Mouse (Mus musculus) embryonic facial prominence, embryonic 12.5 days (tissue): ENCODE results near the gene Myh9. TPM values are rescaled to one million over a fixed set of nuclear protein-coding genes. Genes with fewer than 3 reads are reported as not detected.
"Not testable (repeated sequence)": the region's sequence is repeated elsewhere in the genome, so short reads cannot be mapped to it uniquely, and the experiment has no call there.

Experiments
- ATAC-seq: fragments of 200-750 bp; cut with Nextera tagmentation; 2 replicates; pipeline ENCODE4 v1.8.0; 2017; ENCODE audit not compliant: insufficient number of reproducible peaks, insufficient read depth, low FRiP score, low TSS enrichment
- H3K27ac ChIP-seq: fragments of 300-500 bp; sonication (generic); 2 replicates; pipeline ENCODE4 v1.5.1; 2016; ENCODE audit warnings: mild to moderate bottlenecking
- H3K27me3 ChIP-seq: fragments of 300-500 bp; sonication (generic); 2 replicates; pipeline ENCODE4 v1.6.1; 2016; ENCODE audit warnings: mild to moderate bottlenecking, moderate library complexity
- H3K36me3 ChIP-seq: fragments of 300-500 bp; sonication (generic); 2 replicates; pipeline ENCODE4 v1.6.1; 2016; ENCODE audit warnings: mild to moderate bottlenecking
- H3K4me1 ChIP-seq: fragments of 300-500 bp; sonication (generic); 2 replicates; pipeline ENCODE4 v1.6.1; 2016
- H3K4me2 ChIP-seq: fragments of 300-500 bp; sonication (generic); replicated peaks from 2 replicates; pipeline ENCODE4 v1.6.1; 2016; ENCODE audit warnings: mild to moderate bottlenecking, moderate library complexity
- H3K4me3 ChIP-seq: fragments of 300-500 bp; sonication (generic); 2 replicates; pipeline ENCODE4 v1.5.1; 2016; ENCODE audit warnings: mild to moderate bottlenecking
- H3K9ac ChIP-seq: fragments of 300-500 bp; sonication (generic); 2 replicates; pipeline ENCODE4 v1.6.1; 2016; ENCODE audit warnings: mild to moderate bottlenecking, moderate library complexity
- H3K9me3 ChIP-seq: fragments of 300-500 bp; sonication (generic); 2 replicates; pipeline ENCODE4 v1.6.1; 2016; ENCODE audit warnings: mild to moderate bottlenecking, moderate library complexity
- WGBS: fragments of 180-500 bp; shearing (Covaris S2); methylation state at CpG from one replicate; pipeline ENCODE4 v1.1.7; 2016; 5-methylcytosine and 5-hydroxymethylcytosine counted together
- polyA plus RNA-seq: library from polyadenylated mRNA; unstranded; fragments of >200 nt; fragmentation: Nextera tagmentation; extraction: Ambion mirVana; gene quantifications from 2 replicates; pipeline ENCODE4 v1.2.1, GENCODE M21; 2016

The Myh9 gene
- polyA plus RNA-seq, 1 experiment from 2014 or later, result 37.3 TPM

- not testable (repeated sequence) for H3K4me3 ChIP-seq, H3K4me2 ChIP-seq, H3K27me3 ChIP-seq, H3K9me3 ChIP-seq, H3K36me3 ChIP-seq, ATAC-seq, H3K27ac ChIP-seq, H3K4me1 ChIP-seq, H3K9ac ChIP-seq
- WGBS, result 53% methylated on average over 2 of the region's 4 CpGs
Observed at GRCm38 (mm10) chr15:77728739-77729138, 113.2 kb downstream of the Myh9 start, which contains the start of gene Apol9b. TSS of gene Apol9b (plus strand) at chr15:77729039.

- not testable (repeated sequence) for H3K4me2 ChIP-seq, ATAC-seq, H3K4me1 ChIP-seq, H3K9me3 ChIP-seq, H3K4me3 ChIP-seq, H3K27ac ChIP-seq, H3K36me3 ChIP-seq, H3K27me3 ChIP-seq, H3K9ac ChIP-seq
- WGBS, result 73% methylated on average over 3 of the region's 3 CpGs
Observed at GRCm38 (mm10) chr15:77727745-77728144, 114.2 kb downstream of the Myh9 start.

- H3K9me3 ChIP-seq, H3K9ac ChIP-seq, H3K4me2 ChIP-seq, H3K27me3 ChIP-seq, ATAC-seq, H3K36me3 ChIP-seq, H3K4me3 ChIP-seq, H3K27ac ChIP-seq, H3K4me1 ChIP-seq: not testable (repeated sequence)
- whole genome bisulfite sequencing, result 24% methylated on average over 3 of the region's 3 CpGs
Observed at GRCm38 (mm10) chr15:77727139-77727538, 114.8 kb downstream of the Myh9 start.

DNA sequence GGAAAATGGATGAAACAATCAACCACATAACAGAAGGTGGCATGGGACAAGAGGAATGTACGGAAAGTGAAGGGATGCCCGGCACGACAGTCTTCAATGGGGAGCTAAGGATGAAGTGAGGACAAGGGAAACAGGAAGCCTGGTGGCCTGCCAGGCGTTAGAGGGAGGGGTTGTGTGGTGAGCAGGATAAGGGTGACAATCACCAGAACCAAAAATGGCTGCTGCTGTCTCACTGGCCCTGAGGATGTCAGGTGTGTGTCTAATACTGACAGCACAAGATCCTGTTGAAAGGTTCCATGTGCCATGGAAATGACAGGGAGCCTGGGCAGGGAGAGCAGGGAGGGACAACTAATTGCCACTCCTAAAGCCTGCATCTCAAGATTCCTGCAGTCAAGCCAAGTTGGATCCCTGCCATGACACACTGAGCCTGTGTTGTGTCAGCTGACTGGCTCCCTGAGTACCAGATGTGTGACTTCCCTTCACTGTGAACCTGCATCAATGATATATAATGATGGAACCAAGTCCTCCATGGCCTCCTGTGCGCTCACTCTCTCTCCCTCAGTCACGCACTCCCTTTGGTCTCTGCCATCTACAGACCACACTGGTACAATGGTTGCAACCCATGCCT is 116.5 kb downstream of the Myh9 start:
- ATAC-seq, H3K36me3 ChIP-seq: not testable (repeated sequence)
- 84% methylated on average over 6 of the region's 6 CpGs for WGBS

DNA sequence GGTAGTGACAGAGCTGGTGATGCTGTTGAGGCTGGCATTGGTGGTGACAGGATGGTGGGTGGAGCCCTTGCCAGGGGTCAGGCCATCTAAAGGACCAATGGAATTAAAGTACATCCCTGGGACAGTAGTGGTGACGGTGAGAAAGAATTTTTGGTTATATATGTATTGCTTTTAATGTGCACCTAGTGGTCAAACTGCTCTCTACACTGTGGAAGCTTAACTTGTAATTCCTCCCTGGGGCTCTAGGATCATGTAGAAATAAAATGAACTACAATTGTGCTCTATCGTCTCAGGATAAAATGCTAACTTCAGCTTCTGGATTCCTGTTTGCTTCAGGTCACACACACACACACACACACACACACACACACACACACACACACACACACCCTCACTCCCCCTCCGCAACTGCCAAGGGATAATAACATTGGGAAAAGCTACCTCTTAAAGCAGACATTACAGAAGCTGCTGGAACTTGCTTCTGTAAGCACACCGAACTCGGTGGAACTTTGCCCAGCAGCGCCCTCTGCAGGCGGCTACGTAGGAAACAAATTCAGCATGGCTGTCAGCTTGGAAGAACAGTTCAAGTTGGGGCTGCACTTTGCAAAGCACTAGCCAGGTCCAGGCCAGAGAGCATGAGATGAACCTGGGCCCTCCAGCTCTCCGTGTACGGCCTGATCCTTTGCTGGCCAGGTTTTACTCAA is 117.6 kb downstream of the Myh9 start:
- H3K27ac ChIP-seq, ATAC-seq, H3K4me1 ChIP-seq, H3K4me3 ChIP-seq, H3K4me2 ChIP-seq, H3K36me3 ChIP-seq, H3K27me3 ChIP-seq, H3K9ac ChIP-seq, H3K9me3 ChIP-seq: not testable (repeated sequence)
- WGBS, result 26% methylated on average over 2 of the region's 10 CpGs

More for the DNA sequence above, 116.5 kb downstream of the Myh9 start:
- H3K9ac ChIP-seq, H3K4me3 ChIP-seq, H3K9me3 ChIP-seq, H3K4me2 ChIP-seq, H3K27ac ChIP-seq, H3K27me3 ChIP-seq, H3K4me1 ChIP-seq: not testable (repeated sequence)

DNA sequence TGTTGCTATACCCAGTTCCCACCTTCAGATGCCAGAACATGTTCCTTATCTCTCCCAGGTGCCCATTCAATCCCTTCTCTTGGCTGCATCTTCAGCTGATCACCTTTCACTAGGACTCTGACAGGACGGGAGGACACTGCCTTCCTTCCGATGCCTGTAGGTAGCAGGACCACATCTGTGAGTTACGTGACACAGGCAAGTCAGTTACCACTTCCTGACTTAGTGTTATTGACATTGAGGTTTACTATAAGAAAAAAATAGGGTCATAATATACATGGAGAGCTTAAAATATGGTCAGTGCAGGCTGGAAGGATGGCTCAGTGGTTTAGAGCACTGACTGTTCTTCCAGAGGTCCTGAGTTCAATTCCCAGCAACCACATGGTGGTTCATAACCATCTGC is 120.5 kb downstream of the Myh9 start:
- not testable (repeated sequence) for H3K4me1 ChIP-seq, H3K4me2 ChIP-seq, H3K27ac ChIP-seq, H3K27me3 ChIP-seq, ATAC-seq, H3K4me3 ChIP-seq, H3K9me3 ChIP-seq, H3K36me3 ChIP-seq, H3K9ac ChIP-seq
- WGBS, result no CpG with 5 or more reads among the region's 3 CpGs

DNA sequence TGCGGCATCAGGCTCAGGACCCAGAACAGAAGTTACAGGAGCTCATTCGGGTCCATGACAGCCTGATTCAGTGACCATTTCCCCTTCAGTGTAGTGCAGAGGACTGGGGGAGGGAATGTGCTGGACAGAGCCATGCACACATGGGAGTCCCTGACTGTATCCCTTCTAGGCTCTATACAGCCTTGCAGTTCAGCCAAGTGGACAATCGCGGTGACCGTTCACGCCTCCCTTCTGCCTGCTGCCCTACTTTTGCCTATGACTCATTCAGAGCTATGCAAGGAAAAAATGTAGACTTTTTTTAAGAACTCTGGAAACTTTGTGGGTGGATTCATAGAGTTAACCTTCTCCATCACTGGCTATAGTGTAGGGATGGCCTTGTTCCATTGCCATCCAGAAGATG is 123.7 kb downstream of the Myh9 start:
- 74% methylated on average over 2 of the region's 6 CpGs for WGBS
- H3K4me2 ChIP-seq, H3K9me3 ChIP-seq: not testable (repeated sequence)

More for the DNA sequence above, 123.7 kb downstream of the Myh9 start:
- ATAC-seq, H3K4me1 ChIP-seq, H3K27ac ChIP-seq, H3K27me3 ChIP-seq, H3K36me3 ChIP-seq, H3K4me3 ChIP-seq, H3K9ac ChIP-seq: not testable (repeated sequence)

Other genes with a start within 250 kb of the Myh9 start
- gene Apol10b, start 246.1 kb downstream of the Myh9 start, polyA plus RNA-seq, result 0.12 TPM in 1 of 2 replicates, not detected in the other
- gene Gm36245, start 242.9 kb downstream of the Myh9 start, polyA plus RNA-seq, result not detected in 2 replicates
- not detected in 2 replicates for gene Apol11b, start 198.9 kb downstream of the Myh9 start, polyA plus RNA-seq
- gene Apol7e, start 143.3 kb downstream of the Myh9 start, polyA plus RNA-seq, result not detected in 2 replicates
- gene Apol9b, start 113.1 kb downstream of the Myh9 start, polyA plus RNA-seq, result not detected in 2 replicates
- 0.24 and 0.83 TPM in 2 replicates for gene Apol8, start 85.2 kb downstream of the Myh9 start, polyA plus RNA-seq
- 220 and 236 TPM in 2 replicates for gene Txn2, start 86.8 kb upstream of the Myh9 start, polyA plus RNA-seq
- 8.1 and 8.6 TPM in 2 replicates for gene Foxred2, start 114.5 kb upstream of the Myh9 start, polyA plus RNA-seq
- gene Eif3d, start 128.6 kb upstream of the Myh9 start, polyA plus RNA-seq, result 216 and 221 TPM in 2 replicates